Mouse (Mus musculus): ENCODE data around the gene Vac14.

Vac14 gene

GRCm38 (mm10) chr8:110750269-110750668 is 131.9 kb downstream of the Vac14 start:
- DNase-seq (ENCODE audit: low spot score): no peak

GRCm38 (mm10) chr8:110751490-110751889 is 133.1 kb downstream of the Vac14 start:
- no peak for DNase-seq (ENCODE audit: low spot score)

GRCm38 (mm10) chr8:110754713-110755112 is 136.3 kb downstream of the Vac14 start:
- no peak for DNase-seq (ENCODE audit: low spot score)

GRCm38 (mm10) chr8:110755511-110756170 is 137.3 kb downstream of the Vac14 start:
- no peak for DNase-seq (ENCODE audit: low spot score)

GRCm38 (mm10) chr8:110756196-110756595 is 137.8 kb downstream of the Vac14 start:
- no peak for DNase-seq (ENCODE audit: low spot score)

GRCm38 (mm10) chr8:110760280-110760940 is 142.0 kb downstream of the Vac14 start:
- DNase-seq (ENCODE audit: low spot score): no peak

- no peak for DNase-seq (ENCODE audit: low spot score)
These were observed 142.8 kb downstream of the Vac14 start for GRCm38 (mm10) chr8:110761185-110761584.

- peak; percentile 68 for DNase-seq (ENCODE audit: low spot score)
These were observed 143.6 kb downstream of the Vac14 start for GRCm38 (mm10) chr8:110761988-110762387.

- DNase-seq (ENCODE audit: low spot score): no peak
These were observed 146.3 kb downstream of the Vac14 start for GRCm38 (mm10) chr8:110764671-110765070.

- no peak for DNase-seq (ENCODE audit: low spot score)
These were observed 148.9 kb downstream of the Vac14 start for GRCm38 (mm10) chr8:110767261-110767660.
